Mouse (Mus musculus) bone marrow macrophage, adult 2 months (primary cell): ENCODE measurements around the gene Btg4.

Source experiments
- CTCF ChIP-seq: IDR thresholded peaks from 2 replicates; pipeline ENCODE4 v1.5.1; 2012; ENCODE audit warnings: low read depth, mild to moderate bottlenecking, low read length, moderate library complexity
- POLR2A ChIP-seq: IDR thresholded peaks from 2 replicates; pipeline ENCODE4 v1.6.1; 2012; ENCODE audit warnings: mild to moderate bottlenecking, low read depth, low read length, borderline replicate concordance

GRCm38 (mm10) chr9:51143437-51143836 lies 82.7 kb downstream of the Btg4 start:
- TF ChIP-seq CTCF (no peak), POLR2A (no peak)
